Mouse (Mus musculus) liver (tissue): Measurements from ENCODE around the gene Sobp.

Source experiments
- DNase-seq: peaks from one replicate; pipeline ENCODE4 v3.0.0-alpha.2; 2020; ENCODE audit warnings: mixed read lengths

Sobp gene

GRCm38 (mm10) chr10:43155046-43155560 lies 19.2 kb downstream of the Sobp start:
- peak; percentile 30 for DNase-seq

- no peak for DNase-seq
These were observed 21.7 kb downstream of the Sobp start for GRCm38 (mm10) chr10:43152643-43153042.

GRCm38 (mm10) chr10:43148456-43148855 lies 25.9 kb downstream of the Sobp start:
- no peak for DNase-seq

GRCm38 (mm10) chr10:43143173-43143572 lies 31.2 kb downstream of the Sobp start:
- DNase-seq = no peak

GRCm38 (mm10) chr10:43134027-43134426 lies 40.3 kb downstream of the Sobp start:
- DNase-seq = no peak

DNA sequence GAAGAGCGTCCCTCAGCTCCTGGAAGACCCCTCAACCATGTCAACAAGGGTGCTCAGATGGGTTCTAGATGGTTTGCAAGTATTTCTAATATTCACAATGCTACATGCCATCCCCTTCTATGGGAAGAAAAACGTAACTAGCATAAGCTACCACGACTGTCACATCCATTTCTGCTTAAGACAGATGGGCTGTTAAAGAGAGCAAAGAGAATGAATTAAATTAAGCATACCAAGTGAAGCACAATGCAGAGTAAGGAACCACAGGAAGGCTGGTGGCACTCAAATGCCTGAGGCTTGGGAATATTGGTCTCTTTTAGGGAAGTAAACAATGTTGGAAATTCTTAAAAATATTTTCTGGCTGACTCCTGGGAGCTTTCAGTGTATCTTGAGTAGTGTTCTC lies 45.6 kb downstream of the Sobp start:
- no peak for DNase-seq

DNA sequence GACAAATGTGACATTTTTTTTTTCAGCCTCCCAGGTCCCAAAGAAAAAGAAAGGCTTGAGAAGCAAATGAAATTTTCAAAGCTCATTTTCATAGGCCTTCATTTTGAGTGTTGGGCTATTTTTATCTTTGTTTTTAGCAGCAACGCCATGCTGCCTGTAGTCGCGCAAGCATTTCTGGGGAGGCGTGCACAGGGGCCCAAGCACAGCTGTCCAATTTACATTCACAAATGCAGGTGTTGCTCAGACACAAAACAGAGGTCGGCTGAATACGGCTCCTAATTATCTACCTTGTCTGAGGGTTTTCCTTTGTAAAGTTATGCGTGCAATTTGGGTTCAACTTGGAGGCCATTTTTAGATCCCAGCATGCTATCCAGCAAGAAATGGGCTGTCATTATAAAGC lies 49.8 kb downstream of the Sobp start:
- DNase-seq = no peak

DNA sequence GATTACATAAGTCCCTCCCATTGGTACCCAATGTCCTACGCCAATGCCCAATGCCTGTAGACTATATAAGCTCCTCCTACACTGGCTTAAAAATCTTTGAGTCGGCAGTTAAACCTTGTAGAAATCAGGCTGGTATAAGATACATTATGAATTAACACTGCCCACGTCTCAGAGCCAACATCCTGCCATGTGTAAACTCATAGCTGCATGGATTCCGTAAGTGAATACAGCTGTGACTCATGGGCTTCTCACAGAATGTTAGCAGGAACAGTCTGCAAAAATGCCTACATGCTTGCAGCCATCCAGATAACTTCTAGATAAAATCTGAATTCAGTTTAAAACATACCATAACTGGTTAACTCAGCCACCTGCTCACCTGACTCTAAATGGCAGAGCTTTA lies 50.2 kb downstream of the Sobp start:
- no peak for DNase-seq

- no peak for DNase-seq
These were observed 50.9 kb downstream of the Sobp start for GRCm38 (mm10) chr10:43123422-43123821.

DNA sequence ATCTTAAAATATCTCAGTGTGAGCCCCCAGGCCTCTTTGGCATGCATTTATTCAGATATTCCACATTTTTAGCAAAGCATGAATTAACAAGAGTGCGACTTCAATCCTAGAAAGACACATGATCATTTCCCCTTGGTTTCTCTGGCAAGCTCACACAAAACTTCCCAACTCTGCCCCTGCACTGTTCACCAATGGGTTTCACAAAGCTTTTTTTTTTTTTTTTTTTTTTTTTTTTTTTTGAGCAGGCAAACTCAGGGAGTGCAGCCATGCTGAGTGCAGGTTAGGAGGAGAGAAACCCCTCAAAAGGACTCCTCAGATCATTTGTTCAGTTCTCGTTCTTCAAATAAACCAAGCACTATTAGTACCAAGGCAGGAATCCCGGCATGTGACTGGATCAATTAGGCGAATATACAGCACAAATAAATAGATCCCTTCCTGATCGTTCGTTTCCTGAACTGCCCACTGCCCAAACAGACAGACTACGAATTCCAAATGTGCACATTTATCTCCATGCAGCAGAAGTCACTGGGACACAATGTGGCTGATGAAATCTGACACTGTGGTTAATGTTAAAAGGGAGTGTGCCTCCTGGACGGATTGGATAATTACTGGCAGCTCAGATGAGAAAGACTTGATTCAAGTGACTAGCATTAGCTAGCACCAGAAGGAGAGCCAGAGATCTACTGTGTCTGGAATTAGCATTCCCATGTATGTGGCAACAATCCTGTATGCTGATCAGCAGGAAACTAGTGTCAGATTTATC lies 53.5 kb downstream of the Sobp start:
- no peak for DNase-seq

- DNase-seq = no peak
These were observed 58.0 kb downstream of the Sobp start for GRCm38 (mm10) chr10:43116083-43116927.

GRCm38 (mm10) chr10:43112296-43112695 lies 62.0 kb downstream of the Sobp start:
- DNase-seq = no peak

DNA sequence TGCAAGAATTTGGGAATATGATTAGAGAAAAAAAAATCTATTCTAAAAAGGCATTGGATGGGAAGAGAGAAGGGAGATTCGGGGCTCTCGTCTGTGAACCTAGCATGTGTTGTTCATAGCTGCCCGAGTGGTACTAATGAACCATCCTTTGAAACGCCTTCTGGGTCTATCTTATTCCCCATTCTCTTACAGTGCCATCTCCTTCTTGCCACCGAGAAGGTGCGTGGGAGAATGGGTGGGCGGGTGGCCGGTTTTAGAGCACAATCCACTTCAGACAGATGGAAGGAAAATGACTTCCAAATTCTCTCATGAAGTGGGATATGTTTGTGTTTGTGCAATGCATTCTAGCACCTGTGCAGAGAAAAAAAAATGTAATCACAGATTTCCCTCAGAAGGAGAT lies 67.7 kb downstream of the Sobp start:
- DNase-seq = no peak

DNA sequence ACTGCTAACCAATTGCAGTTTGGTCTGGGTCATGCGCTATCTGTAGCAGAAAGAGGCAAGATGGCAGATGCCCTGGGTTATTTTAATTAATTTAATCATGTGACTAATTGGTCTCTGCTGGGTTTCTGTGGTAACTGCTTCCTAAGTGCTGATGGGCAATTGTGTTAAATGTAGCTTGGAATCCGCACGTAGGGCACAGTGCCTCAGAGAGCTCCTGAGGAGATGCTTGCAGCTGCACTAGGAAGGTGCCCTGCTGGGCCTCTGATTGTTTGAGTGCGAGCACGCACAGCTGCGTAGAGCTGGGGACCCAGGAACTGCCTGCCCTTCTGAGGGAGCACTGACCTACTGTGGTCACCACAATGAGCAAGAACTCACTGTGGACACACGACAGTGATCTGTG lies 68.1 kb downstream of the Sobp start:
- no peak for DNase-seq

DNA sequence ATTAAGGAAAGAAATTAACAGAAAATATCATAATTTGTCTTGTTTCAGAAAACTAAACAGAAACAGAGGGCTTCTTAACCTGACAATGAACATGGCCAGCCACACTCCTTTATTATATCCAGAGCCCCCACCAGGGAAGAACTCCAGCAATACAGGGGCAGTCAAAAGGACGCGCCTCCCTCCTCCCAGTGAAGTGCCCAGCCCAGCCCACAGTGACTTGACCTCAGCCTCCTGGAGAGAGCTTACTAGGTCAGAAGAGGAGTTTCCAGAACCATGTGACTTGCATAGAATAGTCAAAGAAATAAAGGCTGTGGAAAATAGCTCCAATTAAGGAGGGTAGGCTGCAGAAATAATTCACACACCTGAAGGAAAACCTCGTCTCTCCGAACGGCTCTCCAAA lies 73.8 kb downstream of the Sobp start:
- DNase-seq = no peak

DNA sequence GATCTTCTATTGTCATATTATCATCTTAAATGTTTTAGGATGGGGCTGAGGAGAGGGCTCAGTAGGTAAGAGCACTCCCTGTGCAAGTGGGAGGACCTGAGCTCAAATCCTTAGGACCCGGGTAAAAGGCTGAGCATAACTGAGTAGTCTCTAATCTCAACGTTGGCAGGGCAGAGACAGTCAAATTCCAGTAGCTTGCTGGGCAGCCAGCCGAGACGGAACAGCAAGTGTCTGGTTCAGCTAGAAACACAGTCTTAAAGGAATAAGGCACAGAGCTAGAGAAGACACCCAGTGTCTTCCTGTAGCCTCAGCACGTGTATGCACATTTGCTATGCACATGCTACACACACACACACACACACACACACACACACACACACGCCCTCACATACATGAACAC lies 75.1 kb downstream of the Sobp start:
- DNase-seq = no peak

GRCm38 (mm10) chr10:43097755-43098154 lies 76.6 kb downstream of the Sobp start:
- no peak for DNase-seq

DNA sequence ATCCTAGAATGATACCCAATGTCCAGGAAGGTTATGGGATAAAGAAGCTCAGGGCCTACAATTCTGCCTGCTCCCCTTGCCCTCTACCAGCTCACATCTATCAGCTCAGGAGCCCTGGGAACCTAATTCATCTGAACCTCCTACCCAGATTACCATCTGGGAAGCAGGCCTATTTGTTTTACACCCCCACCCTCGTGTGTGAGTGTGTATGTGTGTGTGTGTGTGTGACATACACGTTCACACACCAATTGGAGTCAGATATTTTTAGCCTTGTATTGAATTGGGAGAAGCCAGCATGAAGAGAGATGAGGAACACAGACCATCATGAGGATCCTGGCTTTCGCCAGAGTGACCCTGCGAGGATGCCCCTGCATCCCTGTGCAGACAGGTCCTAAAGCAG lies 77.7 kb downstream of the Sobp start:
- no peak for DNase-seq

GRCm38 (mm10) chr10:43094537-43094936 lies 79.8 kb downstream of the Sobp start:
- DNase-seq = no peak

- DNase-seq = no peak
These were observed 80.9 kb downstream of the Sobp start for GRCm38 (mm10) chr10:43093440-43093839.

GRCm38 (mm10) chr10:43090040-43090439 lies 84.3 kb downstream of the Sobp start:
- no peak for DNase-seq

GRCm38 (mm10) chr10:43087421-43087820 lies 86.9 kb downstream of the Sobp start:
- no peak for DNase-seq

- no peak for DNase-seq
These were observed 87.4 kb downstream of the Sobp start for GRCm38 (mm10) chr10:43086888-43087287.

GRCm38 (mm10) chr10:43084087-43084366 lies 90.3 kb downstream of the Sobp start:
- no peak for DNase-seq
